Mouse (Mus musculus) liver, embryonic 16.5 days (tissue): Measurements from ENCODE around the gene Tmem132c. TPM values are rescaled to one million over a fixed set of nuclear protein-coding genes. Genes with fewer than 3 reads are reported as not detected.

Experiments
- ATAC-seq: fragments of 200-750 bp; cut with Nextera tagmentation; 2 replicates; pipeline ENCODE4 v1.8.0; 2017; ENCODE audit warnings: low read depth, mild to moderate bottlenecking, moderate number of reproducible peaks, moderate library complexity
- H3K27ac ChIP-seq: fragments of 300-500 bp; sonication (generic); 2 replicates; pipeline ENCODE4 v1.5.1; 2014; ENCODE audit warnings: mild to moderate bottlenecking, low read length
- H3K27me3 ChIP-seq: fragments of 300-500 bp; sonication (generic); 2 replicates; pipeline ENCODE4 v1.6.1; 2014; ENCODE audit warnings: low read depth, low read length, mixed read lengths; ENCODE audit not compliant: control insufficient read depth, insufficient read depth
- H3K36me3 ChIP-seq: fragments of 300-500 bp; sonication (generic); 2 replicates; pipeline ENCODE4 v1.6.1; 2014; ENCODE audit warnings: mild to moderate bottlenecking; ENCODE audit not compliant: control insufficient read depth, insufficient read depth
- H3K4me1 ChIP-seq: fragments of 300-500 bp; sonication (generic); 2 replicates; pipeline ENCODE4 v1.6.1; 2014; ENCODE audit warnings: low read depth, low read length, mixed read lengths; ENCODE audit not compliant: control insufficient read depth
- H3K4me2 ChIP-seq: fragments of 300-500 bp; sonication (generic); 2 replicates; pipeline ENCODE4 v1.6.1; 2014; ENCODE audit warnings: low read depth, low read length, mixed read lengths
- H3K4me3 ChIP-seq: fragments of 300-500 bp; sonication (generic); 2 replicates; pipeline ENCODE4 v1.5.1; 2014; ENCODE audit warnings: low read depth, mild to moderate bottlenecking, low read length
- H3K9ac ChIP-seq: fragments of 300-500 bp; sonication (generic); 2 replicates; pipeline ENCODE4 v1.6.1; 2014; ENCODE audit warnings: low read depth, low read length
- H3K9me3 ChIP-seq: fragments of 300-500 bp; sonication (generic); replicated peaks from 2 replicates; pipeline ENCODE4 v1.6.1; 2016; ENCODE audit warnings: low read length; ENCODE audit not compliant: control insufficient read depth
- WGBS: fragments of 180-500 bp; shearing (Covaris S2); extraction: QIAGEN DNeasy Blood & Tissue Kit; methylation state at CpG from one replicate; pipeline ENCODE4 v1.1.7; 2014; ENCODE audit not compliant: insufficient replicate concordance; 5-methylcytosine and 5-hydroxymethylcytosine counted together
- polyA plus RNA-seq: library from polyadenylated mRNA; unstranded; fragments of >200 nt; fragmentation: Nextera tagmentation; extraction: Ambion mirVana; gene quantifications from 2 replicates; pipeline ENCODE4 v1.2.1, GENCODE M21; 2015

Tmem132c gene
- polyA plus RNA-seq, 1 experiment from 2014 or later, result 0.06 TPM

GRCm38 (mm10) chr5:127313634-127314033 is 72.0 kb downstream of the Tmem132c start:
- Histone ChIP-seq H3K4me3 (no peak overlapping the region), H3K4me2 (no peak overlapping the region), H3K9me3 (no peaks in the 10 kb centered on the region), H3K9ac (no peak overlapping the region), H3K27me3 (no peaks in the 10 kb centered on the region), H3K36me3 (no peaks in the 10 kb centered on the region), H3K27ac (no peak overlapping the region), H3K4me1 (no peaks in the 10 kb centered on the region)
- WGBS, result 52% methylated on average over 2 of the region's 2 CpGs
- no peak for ATAC-seq

GRCm38 (mm10) chr5:127319096-127319779 is 77.6 kb downstream of the Tmem132c start:
- no peak for ATAC-seq
- no peak overlapping the region for H3K4me2 ChIP-seq
- no peaks in the 10 kb centered on the region for H3K27me3 ChIP-seq
- H3K9ac ChIP-seq, result no peak overlapping the region
- 52% methylated on average over 12 of the region's 12 CpGs for WGBS
- H3K4me3 ChIP-seq, result no peak overlapping the region
- H3K36me3 ChIP-seq, result no peaks in the 10 kb centered on the region
- no peaks in the 10 kb centered on the region for H3K9me3 ChIP-seq
- no peaks in the 10 kb centered on the region for H3K4me1 ChIP-seq
- no peak overlapping the region for H3K27ac ChIP-seq

- no peak overlapping the region for H3K4me3 ChIP-seq
- H3K9me3 ChIP-seq, result no peaks in the 10 kb centered on the region
- H3K4me2 ChIP-seq, result no peak overlapping the region
- H3K4me1 ChIP-seq, result no peaks in the 10 kb centered on the region
- ATAC-seq, result no peak
- H3K27me3 ChIP-seq, result no peaks in the 10 kb centered on the region
- WGBS, result 36% methylated on average over 2 of the region's 2 CpGs
- H3K36me3 ChIP-seq, result no peaks in the 10 kb centered on the region
- H3K9ac ChIP-seq, result no peak overlapping the region
- H3K27ac ChIP-seq, result no peak overlapping the region
These were observed 83.0 kb downstream of the Tmem132c start for GRCm38 (mm10) chr5:127324645-127325044.

- WGBS, result 22% methylated on average over 15 of the region's 15 CpGs
- Histone ChIP-seq H3K4me1 (no peaks in the 10 kb centered on the region), H3K27me3 (no peaks in the 10 kb centered on the region), H3K36me3 (no peaks in the 10 kb centered on the region), H3K4me3 (no peak overlapping the region), H3K9ac (no peak overlapping the region), H3K9me3 (no peaks in the 10 kb centered on the region), H3K4me2 (no peak overlapping the region), H3K27ac (no peak overlapping the region)
- no peak for ATAC-seq
These were observed 94.7 kb downstream of the Tmem132c start for GRCm38 (mm10) chr5:127336048-127336907.

- H3K4me3 ChIP-seq, result no peak overlapping the region
- no peak overlapping the region for H3K4me2 ChIP-seq
- H3K36me3 ChIP-seq, result no peaks in the 10 kb centered on the region
- H3K27ac ChIP-seq, result no peak overlapping the region
- no peak for ATAC-seq
- H3K9me3 ChIP-seq, result no peaks in the 10 kb centered on the region
- 39% methylated on average over 5 of the region's 5 CpGs for WGBS
- H3K9ac ChIP-seq, result no peak overlapping the region
- no peaks in the 10 kb centered on the region for H3K27me3 ChIP-seq
- no peaks in the 10 kb centered on the region for H3K4me1 ChIP-seq
These were observed 95.3 kb downstream of the Tmem132c start for GRCm38 (mm10) chr5:127336908-127337265.

GRCm38 (mm10) chr5:127339016-127339435 is 97.4 kb downstream of the Tmem132c start:
- H3K4me3 ChIP-seq, result no peak overlapping the region
- no peak overlapping the region for H3K9ac ChIP-seq
- H3K4me2 ChIP-seq, result no peak overlapping the region
- 14% methylated on average over 5 of the region's 5 CpGs for WGBS
- no peaks in the 10 kb centered on the region for H3K4me1 ChIP-seq
- H3K36me3 ChIP-seq, result no peaks in the 10 kb centered on the region
- no peak for ATAC-seq
- H3K27ac ChIP-seq, result no peak overlapping the region
- H3K27me3 ChIP-seq, result no peaks in the 10 kb centered on the region
- H3K9me3 ChIP-seq, result no peaks in the 10 kb centered on the region

GRCm38 (mm10) chr5:127341158-127341557 is 99.5 kb downstream of the Tmem132c start:
- ATAC-seq, result no peak

GRCm38 (mm10) chr5:127344721-127345120 is 103.1 kb downstream of the Tmem132c start:
- H3K4me2 ChIP-seq, result no peak overlapping the region
- H3K4me1 ChIP-seq, result no peaks in the 10 kb centered on the region
- no peak overlapping the region for H3K27ac ChIP-seq
- no peaks in the 10 kb centered on the region for H3K36me3 ChIP-seq
- no peaks in the 10 kb centered on the region; the same call in 1 of the 2 replicates for H3K9me3 ChIP-seq
- no peaks in the 10 kb centered on the region for H3K27me3 ChIP-seq
- H3K4me3 ChIP-seq, result no peak overlapping the region
- H3K9ac ChIP-seq, result no peak overlapping the region
- WGBS, result 23% methylated on average over 2 of the region's 2 CpGs
- ATAC-seq, result no peak

More at GRCm38 (mm10) chr5:127341158-127341557, 99.5 kb downstream of the Tmem132c start:
- Histone ChIP-seq H3K9ac (no peak overlapping the region), H3K4me3 (no peak overlapping the region), H3K36me3 (no peaks in the 10 kb centered on the region), H3K4me1 (no peaks in the 10 kb centered on the region), H3K27ac (no peak overlapping the region), H3K4me2 (no peak overlapping the region), H3K27me3 (no peaks in the 10 kb centered on the region), H3K9me3 (no peaks in the 10 kb centered on the region)
- WGBS, result 15% methylated on average over 3 of the region's 3 CpGs

GRCm38 (mm10) chr5:127346364-127346763 is 104.8 kb downstream of the Tmem132c start:
- 74% methylated on average over 2 of the region's 2 CpGs for WGBS
- no peaks in the 10 kb centered on the region for H3K4me1 ChIP-seq
- H3K4me2 ChIP-seq, result no peak overlapping the region
- H3K4me3 ChIP-seq, result no peak overlapping the region
- H3K36me3 ChIP-seq, result no peaks in the 10 kb centered on the region
- H3K9me3 ChIP-seq, result no peaks in the 10 kb centered on the region; the same call in 1 of the 2 replicates
- H3K9ac ChIP-seq, result no peak overlapping the region
- ATAC-seq, result no peak
- H3K27me3 ChIP-seq, result no peaks in the 10 kb centered on the region
- H3K27ac ChIP-seq, result no peak overlapping the region
